Mouse (Mus musculus) forebrain, embryonic 13.5 days (tissue): ENCODE results near the gene Exoc6. TPM values are rescaled to one million over a fixed set of nuclear protein-coding genes. Genes with fewer than 3 reads are reported as not detected.
A peak's percentile ranks its signal among the peaks of the same experiment; 100 is the strongest.

ENCODE experiments used
- ATAC-seq: fragments of 200-750 bp; cut with Nextera tagmentation; 2 replicates; pipeline ENCODE4 v1.8.0; 2017
- H3K27ac ChIP-seq: fragments of 300-500 bp; sonication (generic); 2 replicates; pipeline ENCODE4 v1.5.1; 2015; ENCODE audit warnings: inconsistent platforms, mild to moderate bottlenecking, moderate library complexity
- H3K27me3 ChIP-seq: fragments of 300-500 bp; sonication (generic); 2 replicates; pipeline ENCODE4 v1.6.1; 2015; ENCODE audit warnings: mild to moderate bottlenecking, inconsistent platforms
- H3K36me3 ChIP-seq: fragments of 300-500 bp; sonication (generic); 2 replicates; pipeline ENCODE4 v1.6.1; 2015; ENCODE audit warnings: mild to moderate bottlenecking, inconsistent platforms; ENCODE audit not compliant: poor library complexity, severe bottlenecking
- H3K4me1 ChIP-seq: fragments of 300-500 bp; sonication (generic); 2 replicates; pipeline ENCODE4 v1.6.1; 2015; ENCODE audit warnings: inconsistent platforms
- H3K4me2 ChIP-seq: fragments of 300-500 bp; sonication (generic); 2 replicates; pipeline ENCODE4 v1.6.1; 2015; ENCODE audit warnings: inconsistent platforms, mild to moderate bottlenecking, moderate library complexity
- H3K4me3 ChIP-seq: fragments of 300-500 bp; sonication (generic); 2 replicates; pipeline ENCODE4 v1.5.1; 2015; ENCODE audit warnings: mild to moderate bottlenecking, inconsistent platforms
- H3K9ac ChIP-seq: fragments of 300-500 bp; sonication (generic); 2 replicates; pipeline ENCODE4 v1.6.1; 2015; ENCODE audit warnings: mild to moderate bottlenecking, inconsistent platforms
- H3K9me3 ChIP-seq: fragments of 300-500 bp; sonication (generic); replicated peaks from 2 replicates; pipeline ENCODE4 v1.6.1; 2016; ENCODE audit warnings: inconsistent platforms
- WGBS: fragments of 180-500 bp; shearing (Covaris S2); methylation state at CpG from one replicate; pipeline ENCODE4 v1.1.7; 2015; 5-methylcytosine and 5-hydroxymethylcytosine counted together
- polyA plus RNA-seq: library from polyadenylated mRNA; unstranded; fragments of >200 nt; fragmentation: Nextera tagmentation; extraction: Ambion mirVana; gene quantifications from 2 replicates; pipeline ENCODE4 v1.2.1, GENCODE M21; 2015

Exoc6 gene
- polyA plus RNA-seq, 1 experiment from 2014 or later, result 10.5 TPM

DNA sequence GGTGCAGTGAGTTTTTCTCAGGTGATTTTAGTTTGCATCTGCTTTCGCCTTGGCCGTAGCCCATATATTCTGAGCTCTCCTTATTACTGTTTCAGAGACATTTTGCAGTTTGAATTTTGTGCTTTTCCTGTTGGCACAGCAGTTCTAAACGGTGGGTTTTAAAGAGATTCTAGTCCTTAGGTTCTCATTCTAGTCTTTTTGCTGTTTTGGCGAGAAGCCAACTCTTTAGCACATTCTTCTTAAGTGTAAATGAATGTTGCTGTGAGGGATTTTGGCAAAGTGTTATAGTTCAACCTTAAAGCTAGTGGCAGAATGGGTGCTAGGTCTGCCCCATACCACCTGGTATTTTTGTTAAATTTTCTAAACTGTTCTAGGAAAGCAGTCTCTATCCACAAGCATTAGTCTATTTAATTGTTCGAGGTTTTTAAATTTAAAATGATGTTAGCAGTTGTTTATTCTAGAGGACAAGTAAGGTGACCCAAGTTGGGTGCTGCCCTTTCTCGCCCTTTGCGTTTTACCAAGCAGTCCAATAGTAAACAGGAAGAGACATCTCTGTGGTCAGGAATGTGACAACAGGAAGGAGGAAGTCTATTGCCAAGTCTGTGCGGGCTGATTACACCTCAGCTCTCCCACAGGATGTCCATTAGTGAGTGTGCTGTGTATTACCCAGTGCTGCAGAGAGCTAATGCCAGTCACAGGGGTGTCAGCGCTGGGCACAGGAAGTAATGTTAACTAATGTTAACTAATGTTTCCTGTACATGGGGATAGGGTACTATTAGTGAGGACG lies 11.1 kb downstream of the Exoc6 start:
- H3K4me3 ChIP-seq, result no peak overlapping the region
- H3K27ac ChIP-seq, result no peak overlapping the region
- H3K4me1 ChIP-seq, result peaks cover 21% of the 10 kb centered on the region
- H3K4me2 ChIP-seq, result no peak overlapping the region
- no peaks in the 10 kb centered on the region for H3K27me3 ChIP-seq
- no peak overlapping the region for H3K9ac ChIP-seq
- no peaks in the 10 kb centered on the region for H3K9me3 ChIP-seq
- no peaks in the 10 kb centered on the region for H3K36me3 ChIP-seq
- 77% methylated on average over 10 of the region's 10 CpGs for WGBS
- no peak for ATAC-seq

DNA sequence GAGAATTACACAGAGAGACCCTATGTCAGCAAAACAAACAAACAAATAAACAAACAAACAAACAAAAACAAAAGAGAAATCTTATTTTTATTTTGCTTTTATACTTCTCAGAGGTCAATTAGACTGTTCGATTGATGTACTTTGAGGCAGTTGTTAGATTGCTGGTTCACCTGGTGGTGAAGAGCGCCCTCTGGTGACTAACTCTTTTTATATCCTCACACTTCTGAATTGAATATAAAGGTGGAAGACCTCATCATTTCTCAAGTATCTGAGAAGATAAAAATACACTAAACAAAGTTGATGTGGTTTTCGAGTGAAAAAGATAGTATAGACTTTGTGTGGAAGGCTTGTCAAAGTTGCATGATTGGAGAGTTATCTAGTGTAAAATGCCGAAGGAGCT lies 13.5 kb downstream of the Exoc6 start:
- no peaks in the 10 kb centered on the region for H3K36me3 ChIP-seq
- no peak overlapping the region for H3K27ac ChIP-seq
- H3K9me3 ChIP-seq, result no peaks in the 10 kb centered on the region
- H3K27me3 ChIP-seq, result 0 out of 2 replicates have a peak, but pooled peaks cover 5% of the 10 kb centered on the region
- H3K4me3 ChIP-seq, result no peak overlapping the region
- H3K4me1 ChIP-seq, result peaks cover 21% of the 10 kb centered on the region
- H3K4me2 ChIP-seq, result no peak overlapping the region
- H3K9ac ChIP-seq, result no peak overlapping the region
- no peak for ATAC-seq
- WGBS, result 27% methylated on average over 4 of the region's 4 CpGs

DNA sequence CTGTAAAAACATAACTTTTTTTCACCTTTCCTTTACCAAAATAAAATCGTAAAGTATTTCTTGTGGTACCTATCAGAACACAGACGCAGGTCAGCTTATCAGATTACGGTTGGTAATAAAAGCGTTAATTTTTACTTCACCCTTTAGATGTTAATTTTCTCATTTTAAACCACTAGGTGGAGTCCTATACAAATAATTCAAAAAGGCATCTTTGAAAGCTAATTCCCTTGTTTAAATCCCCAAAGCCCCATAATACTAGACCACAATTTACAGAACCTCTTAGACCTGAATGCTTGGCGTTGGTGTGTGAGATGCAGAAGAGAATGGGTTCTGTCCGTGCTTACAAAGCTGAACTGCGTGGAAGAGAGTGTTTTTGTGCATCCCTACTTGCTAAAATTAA lies 15.6 kb downstream of the Exoc6 start:
- WGBS, result 43% methylated on average over 7 of the region's 7 CpGs

GRCm38 (mm10) chr19:37569186-37569754 lies 19.1 kb downstream of the Exoc6 start:
- H3K4me3 ChIP-seq, result no peak overlapping the region
- peak; percentile 55 for ATAC-seq
- peaks cover 22% of the 10 kb centered on the region for H3K4me1 ChIP-seq
- no peaks in the 10 kb centered on the region for H3K36me3 ChIP-seq
- no peaks in the 10 kb centered on the region for H3K9me3 ChIP-seq
- 0 out of 2 replicates have a peak, but pooled peaks cover 5% of the 10 kb centered on the region for H3K27me3 ChIP-seq
- no peak overlapping the region for H3K9ac ChIP-seq
- H3K4me2 ChIP-seq, result no peak overlapping the region
- 46% methylated on average over 12 of the region's 12 CpGs for WGBS
- H3K27ac ChIP-seq, result no peak overlapping the region

More for the DNA sequence above, 15.6 kb downstream of the Exoc6 start:
- H3K9ac ChIP-seq, result no peak overlapping the region
- no peak overlapping the region for H3K27ac ChIP-seq
- H3K4me2 ChIP-seq, result no peak overlapping the region
- no peak overlapping the region for H3K4me3 ChIP-seq
- ATAC-seq, result no peak
- no peaks in the 10 kb centered on the region for H3K36me3 ChIP-seq
- peaks cover 25% of the 10 kb centered on the region for H3K4me1 ChIP-seq
- no peaks in the 10 kb centered on the region for H3K9me3 ChIP-seq
- H3K27me3 ChIP-seq, result 0 out of 2 replicates have a peak, but pooled peaks cover 5% of the 10 kb centered on the region

GRCm38 (mm10) chr19:37570966-37571718 lies 20.9 kb downstream of the Exoc6 start:
- Histone ChIP-seq H3K36me3 (no peaks in the 10 kb centered on the region), H3K4me3 (no peak overlapping the region), H3K27me3 (0 out of 2 replicates have a peak, but pooled peaks cover 5% of the 10 kb centered on the region), H3K9ac (no peak overlapping the region), H3K27ac (no peak overlapping the region), H3K9me3 (no peaks in the 10 kb centered on the region), H3K4me2 (no peak overlapping the region), H3K4me1 (peaks cover 22% of the 10 kb centered on the region)
- ATAC-seq, result peak; percentile 54
- WGBS, result 23% methylated on average over 10 of the region's 10 CpGs

DNA sequence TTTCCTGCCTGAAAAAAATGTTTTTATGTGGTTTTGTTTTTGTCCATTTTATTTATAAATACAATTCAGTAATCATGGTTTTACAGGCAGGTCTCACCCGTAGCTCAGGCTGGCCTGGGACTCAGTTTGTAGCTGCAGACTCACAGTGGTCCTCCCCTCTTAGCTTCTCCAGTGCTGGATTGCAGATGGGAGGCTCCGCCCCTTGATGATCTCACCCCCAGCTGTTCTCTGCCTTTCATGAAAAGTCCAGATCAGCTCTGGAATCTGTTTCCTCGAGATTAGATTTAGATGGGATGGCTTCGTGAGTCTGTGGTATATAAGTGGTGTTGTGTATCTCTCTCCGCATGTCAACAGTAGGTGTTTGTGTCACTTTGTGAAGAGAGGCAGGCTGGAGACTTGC lies 24.6 kb downstream of the Exoc6 start:
- H3K36me3 ChIP-seq, result no peaks in the 10 kb centered on the region
- no peak overlapping the region for H3K27ac ChIP-seq
- ATAC-seq, result no peak
- 0 out of 2 replicates have a peak, but pooled peaks cover 13% of the 10 kb centered on the region for H3K4me1 ChIP-seq
- H3K4me3 ChIP-seq, result no peak overlapping the region
- H3K27me3 ChIP-seq, result no peaks in the 10 kb centered on the region
- 56% methylated on average over 5 of the region's 5 CpGs for WGBS
- no peak overlapping the region for H3K4me2 ChIP-seq
- no peak overlapping the region for H3K9ac ChIP-seq
- H3K9me3 ChIP-seq, result no peaks in the 10 kb centered on the region

- Histone ChIP-seq H3K27ac (no peak overlapping the region), H3K4me1 (no peaks in the 10 kb centered on the region)
Measured at GRCm38 (mm10) chr19:37579607-37580006, 29.4 kb downstream of the Exoc6 start.

DNA sequence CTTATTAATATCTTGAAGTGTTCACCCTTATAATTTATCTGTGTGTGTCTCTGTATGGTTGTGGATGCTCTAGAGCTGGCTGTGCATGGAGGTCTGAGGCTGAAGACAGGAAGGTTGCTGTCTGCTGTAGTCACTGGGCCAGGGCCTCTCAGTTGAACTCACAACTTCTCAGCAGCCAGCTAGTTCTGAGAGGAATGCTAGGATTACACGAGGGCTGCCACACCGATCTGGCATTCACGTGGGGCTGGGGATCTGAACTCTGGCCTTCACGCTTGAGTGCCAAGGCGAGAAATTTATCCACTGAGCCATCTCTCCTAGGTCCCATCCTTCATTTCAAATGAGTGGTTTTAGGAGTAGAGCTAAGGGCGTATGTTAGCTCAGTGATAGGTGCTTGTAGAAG lies 30.2 kb downstream of the Exoc6 start:
- H3K4me3 ChIP-seq, result no peak overlapping the region
- H3K27ac ChIP-seq, result no peak overlapping the region
- no peak overlapping the region for H3K9ac ChIP-seq
- H3K4me1 ChIP-seq, result no peaks in the 10 kb centered on the region
- no peaks in the 10 kb centered on the region for H3K36me3 ChIP-seq
- no peak overlapping the region for H3K4me2 ChIP-seq
- no peak for ATAC-seq
- no peaks in the 10 kb centered on the region for H3K9me3 ChIP-seq
- H3K27me3 ChIP-seq, result no peaks in the 10 kb centered on the region
- 79% methylated on average over 6 of the region's 6 CpGs for WGBS

More at GRCm38 (mm10) chr19:37579607-37580006, 29.4 kb downstream of the Exoc6 start:
- no peak overlapping the region for H3K9ac ChIP-seq
- H3K27me3 ChIP-seq, result no peaks in the 10 kb centered on the region
- no peak overlapping the region for H3K4me2 ChIP-seq
- ATAC-seq, result peak; percentile 62; the same call in 1 of the 2 replicates
- no peaks in the 10 kb centered on the region for H3K9me3 ChIP-seq
- no peak overlapping the region for H3K4me3 ChIP-seq
- WGBS, result 55% methylated on average over 4 of the region's 4 CpGs
- no peaks in the 10 kb centered on the region for H3K36me3 ChIP-seq

DNA sequence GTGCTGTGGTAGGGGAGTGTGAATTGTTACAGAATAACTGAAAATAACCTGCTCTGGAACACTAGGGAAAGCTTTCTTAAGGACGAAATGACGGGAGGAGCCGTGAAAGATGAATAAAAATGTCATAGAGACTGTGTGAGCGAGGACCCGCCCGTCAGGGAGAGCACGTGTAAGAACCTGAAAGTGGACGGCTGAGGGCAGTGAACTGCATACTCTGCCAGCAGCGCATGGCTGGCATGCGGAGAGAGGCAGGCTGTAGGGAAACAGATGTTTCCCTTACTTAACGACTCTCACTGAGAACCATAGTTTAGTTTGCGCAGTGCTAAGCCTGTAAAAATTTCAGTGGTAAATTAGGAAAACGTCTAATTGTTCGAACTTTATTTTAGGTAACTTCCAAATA lies 35.0 kb downstream of the Exoc6 start:
- ATAC-seq, result no peak

DNA sequence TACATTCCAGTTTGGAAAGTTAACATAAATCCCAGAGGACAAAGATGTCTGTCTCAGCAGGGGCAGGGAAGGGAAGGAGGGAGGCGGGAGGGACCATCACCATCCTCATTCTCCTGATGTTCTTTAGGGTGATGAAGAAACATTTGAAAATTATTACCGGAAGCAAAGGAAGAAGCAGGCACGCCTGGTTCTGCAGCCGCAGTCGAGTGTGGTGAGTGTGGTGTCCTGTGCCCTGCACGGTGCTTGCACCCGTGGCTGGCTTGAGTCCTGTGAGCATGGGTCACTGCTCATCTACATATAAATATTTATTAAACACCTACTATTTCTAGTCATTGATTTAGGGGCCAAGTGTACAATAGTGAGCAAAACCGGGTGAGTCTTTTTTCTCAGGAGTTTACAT lies 35.5 kb downstream of the Exoc6 start:
- H3K9me3 ChIP-seq, result no peaks in the 10 kb centered on the region
- 79% methylated on average over 8 of the region's 8 CpGs for WGBS
- no peaks in the 10 kb centered on the region for H3K27me3 ChIP-seq
- H3K9ac ChIP-seq, result no peak overlapping the region
- H3K4me1 ChIP-seq, result no peaks in the 10 kb centered on the region
- no peak overlapping the region for H3K4me2 ChIP-seq
- no peak overlapping the region for H3K27ac ChIP-seq
- no peak for ATAC-seq
- no peaks in the 10 kb centered on the region for H3K36me3 ChIP-seq
- H3K4me3 ChIP-seq, result no peak overlapping the region

More for the DNA sequence above, 35.0 kb downstream of the Exoc6 start:
- no peaks in the 10 kb centered on the region for H3K27me3 ChIP-seq
- H3K4me2 ChIP-seq, result no peak overlapping the region
- H3K27ac ChIP-seq, result no peak overlapping the region
- no peaks in the 10 kb centered on the region for H3K4me1 ChIP-seq
- no peaks in the 10 kb centered on the region for H3K36me3 ChIP-seq
- 58% methylated on average over 14 of the region's 14 CpGs for WGBS
- no peak overlapping the region for H3K4me3 ChIP-seq
- H3K9ac ChIP-seq, result no peak overlapping the region
- no peaks in the 10 kb centered on the region for H3K9me3 ChIP-seq

GRCm38 (mm10) chr19:37590544-37590943 lies 40.3 kb downstream of the Exoc6 start:
- H3K9ac ChIP-seq, result no peak overlapping the region
- H3K4me1 ChIP-seq, result no peaks in the 10 kb centered on the region
- H3K4me3 ChIP-seq, result no peak overlapping the region
- H3K36me3 ChIP-seq, result no peaks in the 10 kb centered on the region; the same call in 1 of the 2 replicates
- 95% methylated on average over 7 of the region's 7 CpGs for WGBS
- H3K27ac ChIP-seq, result no peak overlapping the region
- ATAC-seq, result no peak
- no peaks in the 10 kb centered on the region for H3K9me3 ChIP-seq
- H3K4me2 ChIP-seq, result no peak overlapping the region
- no peaks in the 10 kb centered on the region for H3K27me3 ChIP-seq
